In the genomic region with DNA sequence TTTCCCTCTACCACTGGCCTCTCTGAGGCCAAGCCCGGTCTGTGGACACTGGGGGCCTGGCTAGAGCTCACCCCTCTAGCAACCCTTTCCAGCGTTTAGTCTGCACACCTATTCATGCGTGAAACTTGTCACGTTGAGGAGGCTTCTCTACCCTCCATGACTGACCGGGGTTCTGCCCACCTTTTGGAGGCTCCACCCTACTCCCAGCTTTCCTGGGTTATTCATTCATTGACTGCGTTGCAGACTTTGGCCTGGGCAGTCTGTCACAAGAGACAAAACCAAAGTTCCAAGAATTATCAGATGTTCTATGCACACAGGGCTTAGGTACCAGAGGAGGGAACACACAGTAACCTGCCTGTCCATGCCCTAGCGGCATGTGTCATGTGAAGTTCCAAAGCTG, we compare ENCODE assay signal across 15 mouse cellular contexts. TPM values are rescaled to one million over a fixed set of nuclear protein-coding genes. Genes with fewer than 3 reads are reported as not detected.
A peak's percentile ranks its signal among the peaks of the same experiment; 100 is the strongest.
DNase-seq lines count a peak whose midpoint lies in the region; ATAC-seq lines count a peak whose summit lies in the region.
"Had no signal": no experiment of that assay in that cellular context is flagged by ENCODE, and none has a peak within 500 bp of the region (broad histone marks: within the 10 kb centered on the region; RNA-seq: fewer than 3 reads in every experiment).

No protein-coding gene starts in this region.

- H3K9me3 ChIP-seq in intestine, embryonic 16.5 days (ENCODE audit: control insufficient read depth, low read length), result no peaks in the 10 kb centered on the region
- H3K9me3 ChIP-seq in liver, embryonic 16.5 days (replicated peaks; ENCODE audit: control insufficient read depth, low read length), result no peaks in the 10 kb centered on the region
- no peaks in the 10 kb centered on the region for H3K9me3 ChIP-seq in forebrain, embryonic 10.5 days
- H3K9me3 ChIP-seq: limb, embryonic 15.5 days had no signal

- DNase-seq in kidney, adult 11 months, result peak; percentile 88
- peak; percentile 65 for DNase-seq in kidney, postnatal 10 days
- DNase-seq in forebrain, embryonic 10.5 days (ENCODE audit: extremely low spot score, low spot score), result no peak
- DNase-seq in adrenal gland, postnatal 10 days, result no peak
- no peak for DNase-seq in adrenal gland, adult (ENCODE audit: inconsistent age in 2 of 2, low spot score in 1 of 2)
- DNase-seq: adrenal gland, postnatal 14 days; cerebellum, adult 2 months; embryo, embryonic 11 days; thymus, adult 2 months had no signal

- peaks cover 95% of the 10 kb centered on the region for H3K4me1 ChIP-seq in intestine, embryonic 16.5 days (ENCODE audit: control insufficient read depth, insufficient read depth, low read length)
- H3K4me1 ChIP-seq in liver, embryonic 16.5 days (ENCODE audit: control insufficient read depth, low read depth, low read length), result peaks cover 88% of the 10 kb centered on the region
- peaks cover 64% of the 10 kb centered on the region for H3K4me1 ChIP-seq in forebrain, embryonic 10.5 days

- H3K27ac ChIP-seq in intestine, embryonic 16.5 days (ENCODE audit: low read length), result peak overlapping the region; percentile 82
- H3K27ac ChIP-seq in liver, embryonic 16.5 days (ENCODE audit: low read length), result peak overlapping the region; percentile 88
- H3K27ac ChIP-seq in forebrain, embryonic 10.5 days, result no peak overlapping the region
- H3K27ac ChIP-seq: limb, embryonic 15.5 days had no signal

- H3K9ac ChIP-seq in intestine, embryonic 16.5 days (ENCODE audit: low read depth, low read length), result 0 out of 2 replicates have a peak overlapping the region, but pooled peaks have one; percentile 25
- H3K9ac ChIP-seq in liver, embryonic 16.5 days (ENCODE audit: low read depth, low read length), result peak overlapping the region; percentile 38; the same call in 1 of the 2 replicates
- H3K9ac ChIP-seq: limb, embryonic 15.5 days had no signal

- H3K27me3 ChIP-seq in intestine, embryonic 16.5 days (replicated peaks; ENCODE audit: control insufficient read depth, insufficient read depth, low read length), result no peaks in the 10 kb centered on the region
- H3K27me3 ChIP-seq in liver, embryonic 16.5 days (ENCODE audit: control insufficient read depth, insufficient read depth, low read depth, low read length), result no peaks in the 10 kb centered on the region
- no peaks in the 10 kb centered on the region for H3K27me3 ChIP-seq in forebrain, embryonic 10.5 days (ENCODE audit: poor library complexity, severe bottlenecking)
- H3K27me3 ChIP-seq: limb, embryonic 15.5 days had no signal

- H3K36me3 ChIP-seq in intestine, embryonic 16.5 days (ENCODE audit: control insufficient read depth, insufficient read depth, low read length), result no peaks in the 10 kb centered on the region
- H3K36me3 ChIP-seq in liver, embryonic 16.5 days (ENCODE audit: control insufficient read depth, insufficient read depth), result peaks cover 45% of the 10 kb centered on the region
- H3K36me3 ChIP-seq in forebrain, embryonic 10.5 days (replicated peaks), result peaks cover 84% of the 10 kb centered on the region

- 63% methylated on average over 7 of the region's 7 CpGs for WGBS in intestine, embryonic 16.5 days
- 77% methylated on average over 7 of the region's 7 CpGs for WGBS in liver, embryonic 16.5 days (ENCODE audit: insufficient replicate concordance)
- WGBS in forebrain, embryonic 10.5 days, result 87% methylated on average over 7 of the region's 7 CpGs

- 0 out of 2 replicates have a peak overlapping the region, but pooled peaks have one; percentile 13 for H3K4me3 ChIP-seq in intestine, embryonic 16.5 days (ENCODE audit: low read length)
- H3K4me3 ChIP-seq in liver, embryonic 16.5 days (ENCODE audit: low read depth, low read length), result no peak overlapping the region
- no peak overlapping the region for H3K4me3 ChIP-seq in forebrain, embryonic 10.5 days
- H3K4me3 ChIP-seq: limb, embryonic 15.5 days had no signal

- ATAC-seq in intestine, embryonic 16.5 days, result peak; percentile 71
- ATAC-seq in liver, embryonic 16.5 days (ENCODE audit: low read depth), result peak; percentile 68
- ATAC-seq: CD4-positive, CD25-positive, alpha-beta regulatory T cell, adult 4 months; forebrain, embryonic 14.5 days; midbrain, embryonic 16.5 days had no signal

- peak overlapping the region; percentile 44 for H3K4me2 ChIP-seq in intestine, embryonic 16.5 days (ENCODE audit: low read depth, low read length)
- 0 out of 2 replicates have a peak overlapping the region, but pooled peaks have one; percentile 19 for H3K4me2 ChIP-seq in liver, embryonic 16.5 days (ENCODE audit: low read depth, low read length)
- H3K4me2 ChIP-seq: limb, embryonic 15.5 days had no signal

RNA-seq across cellular contexts. Expression of gene Hs6st1, which starts 6.8 kb away (rescaled TPM):
- polyA plus RNA-seq in intestine, embryonic 16.5 days (2015; fragmentation: Nextera tagmentation; extraction: Ambion mirVana), result 3.7 and 4.3 TPM in 2 replicates
- 4.7 and 5.2 TPM in 2 replicates for polyA plus RNA-seq in liver, embryonic 16.5 days (2015; fragmentation: Nextera tagmentation; extraction: Ambion mirVana)
- polyA plus RNA-seq in forebrain, embryonic 10.5 days (2016; fragmentation: Nextera tagmentation; extraction: Ambion mirVana), result 4.2 TPM in 2 replicates
- total RNA-seq in adrenal gland, postnatal 10 days (2021), result 10 to 100 TPM; 56.2 to 62.9 TPM

Comparison
In these comparisons a context has a peak if more than half of its experiments do, and no peak if none do; other contexts are left out.
1. DNase-seq: peak in kidney, adult 11 months (single experiment) and kidney, postnatal 10 days (single experiment); none in forebrain, embryonic 10.5 days (single experiment), adrenal gland, postnatal 10 days (single experiment) and adrenal gland, adult (0 of 2).